Mouse (Mus musculus) hindbrain, embryonic 11.5 days (tissue): ENCODE measurements around the gene Mylk. TPM values are rescaled to one million over a fixed set of nuclear protein-coding genes. Genes with fewer than 3 reads are reported as not detected.

Experiments used
- ATAC-seq: fragments of 200-750 bp; cut with Nextera tagmentation; 2 replicates; pipeline ENCODE4 v1.8.0; 2017; ENCODE audit warnings: mild to moderate bottlenecking, moderate TSS enrichment, moderate library complexity; ENCODE audit not compliant: low FRiP score
- DNase-seq: peaks from one replicate; pipeline ENCODE4 v3.0.0-alpha.2; 2015; ENCODE audit warnings: low spot score
- H3K27ac ChIP-seq: fragments of 300-500 bp; sonication (generic); 2 replicates; pipeline ENCODE4 v1.5.1; 2014; ENCODE audit warnings: mild to moderate bottlenecking, low read depth, low read length
- H3K27me3 ChIP-seq: fragments of 300-500 bp; sonication (generic); 2 replicates; pipeline ENCODE4 v1.6.1; 2014; ENCODE audit warnings: mild to moderate bottlenecking, low read length, moderate library complexity, mixed read lengths; ENCODE audit not compliant: control insufficient read depth, insufficient read depth
- H3K36me3 ChIP-seq: fragments of 300-500 bp; sonication (generic); 2 replicates; pipeline ENCODE4 v1.6.1; 2014; ENCODE audit warnings: mild to moderate bottlenecking, low read length, moderate library complexity, mixed read lengths; ENCODE audit not compliant: control insufficient read depth, insufficient read depth
- H3K4me1 ChIP-seq: fragments of 300-500 bp; sonication (generic); replicated peaks from 2 replicates; pipeline ENCODE4 v1.6.1; 2014; ENCODE audit warnings: low read length, mixed read lengths; ENCODE audit not compliant: control insufficient read depth, insufficient read depth
- H3K4me2 ChIP-seq: fragments of 300-500 bp; sonication (generic); replicated peaks from 2 replicates; pipeline ENCODE4 v1.6.1; 2014; ENCODE audit warnings: mild to moderate bottlenecking, low read depth, low read length
- H3K4me3 ChIP-seq: fragments of 300-500 bp; sonication (generic); 2 replicates; pipeline ENCODE4 v1.5.1; 2014; ENCODE audit warnings: low read depth, low read length
- H3K9ac ChIP-seq: fragments of 300-500 bp; sonication (generic); 2 replicates; pipeline ENCODE4 v1.6.1; 2014; ENCODE audit warnings: low read depth, low read length
- H3K9me3 ChIP-seq: fragments of 300-500 bp; sonication (generic); 2 replicates; pipeline ENCODE4 v1.6.1; 2016; ENCODE audit warnings: low read length; ENCODE audit not compliant: control insufficient read depth
- WGBS: fragments of 180-500 bp; shearing (Covaris S2); extraction: QIAGEN DNeasy Blood & Tissue Kit; methylation state at CpG from one replicate; pipeline ENCODE4 v1.1.7; 2014; 5-methylcytosine and 5-hydroxymethylcytosine counted together
- polyA plus RNA-seq: library from polyadenylated mRNA; unstranded; fragments of >200 nt; fragmentation: Nextera tagmentation; extraction: Ambion mirVana; gene quantifications from 2 replicates; pipeline ENCODE4 v1.2.1, GENCODE M21; 2014

The Mylk gene
- polyA plus RNA-seq, 1 experiment from 2014 or later: 4.5 TPM

DNA sequence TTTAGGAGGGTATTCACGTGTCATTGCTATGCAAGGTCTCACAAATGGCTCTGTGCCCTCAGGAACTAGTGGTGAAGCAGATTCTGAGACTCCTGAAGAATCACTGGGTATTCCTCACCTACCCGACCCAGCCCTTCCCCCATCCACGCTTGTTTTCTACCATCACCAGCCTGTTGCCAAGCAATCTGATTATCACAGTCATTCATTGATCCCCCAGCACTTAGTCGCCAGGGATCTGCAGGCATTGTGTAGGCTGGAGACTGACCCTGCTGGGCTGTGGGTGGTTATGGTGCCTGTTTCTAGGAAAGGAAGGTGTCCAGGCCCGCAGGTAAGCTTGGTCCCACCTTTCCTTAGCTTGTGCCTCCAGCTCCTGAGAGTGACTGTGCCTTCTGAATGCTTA, 155.0 kb downstream of the Mylk start:
- no peaks in the 10 kb centered on the region for H3K36me3 ChIP-seq
- no peaks in the 10 kb centered on the region for H3K9me3 ChIP-seq
- no peak overlapping the region for H3K27ac ChIP-seq
- H3K4me1 ChIP-seq: no peaks in the 10 kb centered on the region
- DNase-seq (peak; percentile 39), ATAC-seq (peak; percentile 40; the same call in 1 of the 2 replicates)
- H3K4me2 ChIP-seq: no peak overlapping the region
- H3K4me3 ChIP-seq: no peak overlapping the region
- no peak overlapping the region for H3K9ac ChIP-seq
- 27% methylated on average over 5 of the region's 5 CpGs for WGBS
- no peaks in the 10 kb centered on the region for H3K27me3 ChIP-seq

DNA sequence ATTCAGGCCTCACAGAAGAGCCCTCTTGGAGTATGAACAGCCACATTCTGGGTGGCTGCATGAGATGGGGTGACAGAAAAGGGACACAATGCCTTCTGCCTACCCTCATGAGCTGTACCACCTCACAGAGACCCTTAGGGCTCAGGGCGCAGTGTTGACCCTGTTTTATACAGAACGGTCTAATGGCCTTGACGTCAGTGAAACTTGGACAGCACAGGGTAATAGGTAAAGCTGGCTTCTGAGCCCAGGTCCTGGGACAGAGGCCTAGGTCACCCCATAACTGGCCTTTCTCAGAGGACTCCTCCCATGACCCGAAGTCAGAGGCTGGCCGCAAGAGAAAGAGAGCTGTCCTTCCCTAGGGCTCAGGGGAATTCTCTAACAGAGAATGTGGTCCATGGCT, 155.5 kb downstream of the Mylk start:
- no peaks in the 10 kb centered on the region for H3K27me3 ChIP-seq
- ATAC-seq (no peak), DNase-seq (no peak)
- 73% methylated on average over 5 of the region's 5 CpGs for WGBS
- no peaks in the 10 kb centered on the region for H3K4me1 ChIP-seq
- H3K36me3 ChIP-seq: no peaks in the 10 kb centered on the region
- H3K9me3 ChIP-seq: no peaks in the 10 kb centered on the region
- no peak overlapping the region for H3K4me2 ChIP-seq
- no peak overlapping the region for H3K4me3 ChIP-seq
- H3K27ac ChIP-seq: no peak overlapping the region
- H3K9ac ChIP-seq: no peak overlapping the region

DNA sequence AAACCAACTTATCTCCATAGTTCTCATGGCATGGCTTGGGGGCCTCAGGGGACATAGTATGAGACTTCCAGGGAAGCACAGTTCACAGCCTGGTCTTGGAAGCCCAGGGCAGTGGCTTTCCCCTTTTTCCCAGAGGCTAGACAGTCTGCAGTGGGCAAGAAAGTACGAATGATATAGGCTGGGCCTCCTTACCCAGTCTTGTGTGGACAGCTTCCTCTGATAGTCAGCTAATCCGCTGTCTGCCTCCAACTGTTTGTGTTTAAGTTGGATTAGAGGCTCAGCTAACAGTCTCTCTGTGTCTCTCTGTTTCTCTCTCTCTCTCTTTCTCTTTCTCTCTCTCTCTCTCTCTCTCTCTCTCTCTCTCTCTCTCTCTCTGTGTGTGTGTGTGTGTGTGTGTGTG, 156.0 kb downstream of the Mylk start:
- Histone ChIP-seq H3K4me3 (no peak overlapping the region), H3K36me3 (no peaks in the 10 kb centered on the region), H3K9ac (no peak overlapping the region), H3K4me2 (no peak overlapping the region), H3K27ac (no peak overlapping the region), H3K4me1 (no peaks in the 10 kb centered on the region), H3K27me3 (no peaks in the 10 kb centered on the region), H3K9me3 (no peaks in the 10 kb centered on the region)
- 50% methylated on average over 2 of the region's 2 CpGs for WGBS
- no peak for DNase-seq
- ATAC-seq: no peak

DNA sequence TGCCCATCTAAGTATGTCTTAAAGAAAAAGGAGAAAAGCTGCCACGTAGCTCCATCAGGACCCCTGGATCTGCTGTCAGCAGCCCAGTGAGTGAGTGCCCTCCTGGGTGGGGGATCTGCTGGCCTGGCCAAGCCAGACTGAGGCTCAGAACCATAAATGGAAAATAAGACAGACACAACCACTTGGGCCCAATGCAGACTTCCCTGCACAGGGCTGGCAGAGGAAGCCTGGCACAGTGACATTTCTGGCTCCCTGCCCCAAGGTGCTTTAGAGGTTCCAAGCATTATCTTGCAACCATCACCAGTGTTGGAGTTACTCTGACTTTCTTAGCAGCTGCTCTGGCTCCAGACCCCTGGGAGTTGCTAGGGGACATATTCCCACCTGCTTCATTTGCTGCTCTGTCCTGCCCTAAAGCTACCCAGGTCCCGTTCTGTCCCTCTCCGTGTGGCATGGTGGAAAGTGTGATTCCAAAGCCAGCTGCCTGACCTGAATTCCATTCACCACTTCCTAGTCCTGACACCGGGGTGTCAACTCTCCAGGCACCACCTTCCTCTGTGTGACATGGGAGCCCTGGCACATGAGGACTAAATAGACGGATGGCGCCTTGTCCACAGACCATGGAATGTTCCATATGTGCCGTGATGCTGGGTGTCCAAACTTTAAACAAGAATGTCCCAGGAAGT, 156.7 kb downstream of the Mylk start:
- Histone ChIP-seq H3K27me3 (no peaks in the 10 kb centered on the region), H3K9ac (no peak overlapping the region), H3K9me3 (no peaks in the 10 kb centered on the region), H3K4me1 (no peaks in the 10 kb centered on the region), H3K27ac (no peak overlapping the region), H3K36me3 (no peaks in the 10 kb centered on the region), H3K4me3 (no peak overlapping the region), H3K4me2 (no peak overlapping the region)
- DNase-seq (no peak), ATAC-seq (no peak)
- 75% methylated on average over 7 of the region's 7 CpGs for WGBS

DNA sequence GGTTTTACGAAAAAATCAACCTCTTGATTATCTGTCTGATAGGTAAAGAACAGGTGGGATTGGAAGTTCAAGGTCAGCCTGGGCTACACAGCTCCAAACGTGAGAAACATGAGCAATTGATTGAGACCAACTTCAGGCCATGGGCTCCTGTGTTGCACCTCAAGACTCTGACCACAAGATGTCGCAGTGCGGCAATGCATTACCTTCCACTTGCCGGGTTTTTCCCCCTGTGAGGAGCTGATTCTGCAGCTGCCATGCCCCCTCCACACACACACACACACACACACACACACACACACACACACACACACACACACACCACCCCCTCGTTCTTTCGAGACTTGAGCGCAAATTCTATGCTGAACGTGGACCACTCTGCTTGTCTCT, 157.3 kb downstream of the Mylk start:
- Histone ChIP-seq H3K4me3 (no peak overlapping the region), H3K27me3 (no peaks in the 10 kb centered on the region), H3K36me3 (no peaks in the 10 kb centered on the region), H3K4me1 (no peaks in the 10 kb centered on the region), H3K9ac (no peak overlapping the region), H3K4me2 (no peak overlapping the region), H3K9me3 (no peaks in the 10 kb centered on the region), H3K27ac (no peak overlapping the region)
- DNase-seq: peak; percentile 83
- no peak for ATAC-seq
- WGBS: 21% methylated on average over 9 of the region's 9 CpGs

DNA sequence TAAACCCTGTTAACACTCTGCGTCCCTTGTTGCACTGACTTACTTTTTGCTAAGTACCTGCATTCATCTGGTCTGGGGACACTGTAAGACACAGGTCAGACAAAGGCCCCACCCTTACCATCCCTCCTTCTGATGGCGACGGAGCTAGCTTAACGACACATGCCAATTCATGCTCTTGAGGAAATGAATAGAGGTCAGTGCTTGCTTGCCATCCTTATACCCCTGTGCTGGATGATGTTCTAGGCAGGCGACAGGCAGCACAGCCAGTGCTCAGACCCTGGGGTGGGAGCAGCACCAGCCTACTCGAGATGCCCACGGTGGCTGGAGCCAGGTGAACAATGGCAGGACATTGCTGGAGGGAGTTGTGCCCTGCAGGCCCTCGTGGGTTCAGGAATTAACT, 157.8 kb downstream of the Mylk start:
- H3K27ac ChIP-seq: no peak overlapping the region
- no peaks in the 10 kb centered on the region for H3K9me3 ChIP-seq
- no peaks in the 10 kb centered on the region for H3K27me3 ChIP-seq
- ATAC-seq (no peak), DNase-seq (no peak)
- no peak overlapping the region for H3K4me3 ChIP-seq
- no peak overlapping the region for H3K9ac ChIP-seq
- 89% methylated on average over 8 of the region's 8 CpGs for WGBS
- no peaks in the 10 kb centered on the region for H3K4me1 ChIP-seq
- H3K4me2 ChIP-seq: no peak overlapping the region
- H3K36me3 ChIP-seq: no peaks in the 10 kb centered on the region

DNA sequence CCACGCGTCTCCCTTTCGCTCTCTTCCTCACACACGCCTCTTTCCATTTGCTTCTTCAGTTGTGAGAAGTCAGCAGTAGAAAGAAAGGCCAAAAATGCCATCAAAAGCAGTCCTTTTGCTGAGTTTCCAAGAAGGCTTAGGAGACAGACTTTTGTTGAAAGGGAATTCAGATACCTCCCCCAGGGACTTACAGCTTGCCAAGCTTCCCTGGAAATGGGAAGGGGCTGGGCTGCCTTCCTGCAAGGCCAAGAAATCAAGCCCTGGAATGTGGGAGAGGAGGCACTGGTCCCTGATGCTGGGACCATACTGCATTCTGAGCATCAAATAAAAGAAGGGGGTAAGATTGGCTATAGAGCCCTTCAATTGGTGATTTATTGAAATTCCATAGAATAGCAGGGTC, 159.9 kb downstream of the Mylk start:
- ATAC-seq (no peak), DNase-seq (no peak)
- Histone ChIP-seq H3K27ac (no peak overlapping the region), H3K4me2 (no peak overlapping the region), H3K9ac (no peak overlapping the region), H3K36me3 (no peaks in the 10 kb centered on the region), H3K4me1 (no peaks in the 10 kb centered on the region), H3K27me3 (no peaks in the 10 kb centered on the region), H3K4me3 (no peak overlapping the region), H3K9me3 (no peaks in the 10 kb centered on the region)
- 69% methylated on average over 4 of the region's 4 CpGs for WGBS

DNA sequence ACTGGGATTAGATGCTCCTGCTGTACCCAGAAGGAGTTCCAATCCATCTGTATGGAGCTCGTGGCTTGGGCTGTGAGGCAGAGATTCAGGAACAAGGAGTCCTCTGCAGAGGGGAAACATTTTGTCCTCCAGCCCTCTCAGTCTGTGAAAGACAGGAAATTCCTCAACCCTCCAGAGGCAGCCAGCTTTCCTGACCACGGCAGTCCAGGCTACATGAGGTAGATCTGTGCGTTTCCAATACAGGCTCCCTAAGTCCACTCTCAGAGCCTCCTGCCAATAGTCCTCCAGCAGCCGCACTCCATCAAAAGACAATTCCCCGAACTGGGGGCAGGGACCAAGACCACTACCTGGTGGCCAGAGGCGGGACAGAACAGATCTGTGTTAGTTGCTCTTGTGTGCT, 164.4 kb downstream of the Mylk start:
- WGBS: 63% methylated on average over 6 of the region's 6 CpGs
- Histone ChIP-seq H3K9ac (no peak overlapping the region), H3K4me1 (no peaks in the 10 kb centered on the region), H3K36me3 (no peaks in the 10 kb centered on the region), H3K4me2 (no peak overlapping the region), H3K9me3 (no peaks in the 10 kb centered on the region), H3K4me3 (no peak overlapping the region), H3K27me3 (no peaks in the 10 kb centered on the region), H3K27ac (no peak overlapping the region)
- ATAC-seq (no peak), DNase-seq (no peak)

DNA sequence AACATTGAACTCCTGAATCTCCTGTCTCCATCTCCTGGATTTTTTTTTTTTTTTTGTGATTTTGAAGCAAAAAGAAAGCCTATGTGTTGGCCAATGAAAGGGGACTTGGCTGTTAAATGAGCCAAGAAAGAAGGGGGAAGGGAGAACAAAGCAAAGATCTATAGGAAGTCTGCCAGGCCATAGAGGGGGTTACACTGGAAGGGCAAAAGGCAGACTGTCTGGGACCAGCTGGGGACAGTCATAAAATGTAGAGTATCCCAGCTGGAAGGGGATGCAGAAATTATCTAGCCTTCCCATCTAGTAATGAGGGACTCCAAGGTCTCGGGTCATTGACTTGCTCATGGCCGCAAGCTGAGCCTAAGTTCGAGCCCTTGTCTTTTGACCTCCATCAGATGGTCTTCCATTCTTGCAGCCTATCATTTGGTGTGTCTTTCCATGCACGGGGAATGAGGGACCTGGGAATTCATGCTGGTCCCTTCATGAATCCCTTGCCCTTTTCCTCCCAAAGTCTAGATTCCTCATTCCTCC, 172.4 kb downstream of the Mylk start:
- Histone ChIP-seq H3K4me3 (no peak overlapping the region), H3K27me3 (no peaks in the 10 kb centered on the region), H3K27ac (no peak overlapping the region), H3K9ac (no peak overlapping the region), H3K36me3 (no peaks in the 10 kb centered on the region), H3K9me3 (no peaks in the 10 kb centered on the region), H3K4me1 (0 out of 2 replicates have a peak, but pooled peaks cover 2% of the 10 kb centered on the region), H3K4me2 (no peak overlapping the region)
- DNase-seq (no peak), ATAC-seq (no peak)
- WGBS: 80% methylated on average over 4 of the region's 4 CpGs
